Mouse (Mus musculus): ENCODE results near the gene Rnf157. TPM values are rescaled to one million over a fixed set of nuclear protein-coding genes. Genes with fewer than 3 reads are reported as not detected.

The Rnf157 gene
- polyA plus RNA-seq, 1 experiment, result 180 TPM

DNA sequence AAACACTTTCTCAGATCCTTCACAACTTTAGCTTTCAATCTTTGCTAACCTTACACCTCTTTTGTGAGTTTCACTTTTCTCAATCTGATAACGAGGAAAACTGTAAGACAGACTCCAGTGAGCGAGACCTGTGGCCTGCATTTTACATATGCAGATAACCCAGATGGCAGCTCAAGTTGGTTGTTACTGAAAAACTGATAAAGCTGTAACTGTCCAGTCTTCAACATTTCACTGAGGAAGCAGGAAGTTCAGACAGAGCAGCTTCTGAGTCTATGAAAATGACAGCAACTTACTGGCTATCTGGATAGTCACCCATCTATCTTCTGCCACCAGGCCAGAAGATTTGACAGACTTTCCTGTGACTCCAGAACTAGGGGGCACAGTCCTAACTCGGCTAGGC lies 103.2 kb downstream of the Rnf157 start:
- DNase-seq (ENCODE audit: extremely low spot score in 1 of 2, low spot score in 1 of 2), result no peak

DNA sequence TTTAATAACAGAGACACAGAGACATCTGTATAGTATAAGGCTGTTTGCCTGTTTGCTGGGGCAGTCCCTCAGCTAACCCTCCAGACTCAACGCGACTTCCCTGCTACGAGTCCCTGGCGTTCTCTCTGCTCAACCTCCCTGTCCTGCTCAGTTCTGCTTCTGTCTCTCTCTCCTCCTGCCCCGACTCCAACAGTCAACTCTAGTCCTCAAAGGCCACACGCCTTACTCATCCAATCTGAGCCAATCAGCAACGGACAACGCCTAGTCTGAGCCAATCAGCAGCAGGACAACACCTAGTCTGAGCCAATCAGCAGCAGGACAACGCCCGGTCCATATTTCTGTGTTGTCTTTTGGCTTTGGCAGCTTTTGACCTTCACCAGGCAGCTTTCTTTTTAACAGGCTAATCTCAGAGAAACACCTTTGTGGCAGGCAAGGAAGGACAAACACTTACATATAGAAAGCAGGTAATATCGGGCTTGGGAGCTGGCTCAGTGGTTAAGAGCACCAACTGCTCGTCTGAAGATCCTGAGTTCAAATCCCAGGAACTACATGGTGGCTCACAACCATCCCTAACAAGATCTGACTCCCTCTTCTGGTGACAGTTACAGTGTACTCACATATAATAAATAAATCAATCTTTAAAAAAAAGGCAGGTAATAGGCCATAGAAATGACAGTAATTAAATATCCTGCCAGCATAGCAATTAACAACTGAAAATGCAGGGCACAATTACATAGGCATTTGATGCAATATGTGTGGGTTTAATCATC lies 104.9 kb downstream of the Rnf157 start:
- DNase-seq (ENCODE audit: extremely low spot score in 1 of 2, low spot score in 1 of 2), result no peak

DNA sequence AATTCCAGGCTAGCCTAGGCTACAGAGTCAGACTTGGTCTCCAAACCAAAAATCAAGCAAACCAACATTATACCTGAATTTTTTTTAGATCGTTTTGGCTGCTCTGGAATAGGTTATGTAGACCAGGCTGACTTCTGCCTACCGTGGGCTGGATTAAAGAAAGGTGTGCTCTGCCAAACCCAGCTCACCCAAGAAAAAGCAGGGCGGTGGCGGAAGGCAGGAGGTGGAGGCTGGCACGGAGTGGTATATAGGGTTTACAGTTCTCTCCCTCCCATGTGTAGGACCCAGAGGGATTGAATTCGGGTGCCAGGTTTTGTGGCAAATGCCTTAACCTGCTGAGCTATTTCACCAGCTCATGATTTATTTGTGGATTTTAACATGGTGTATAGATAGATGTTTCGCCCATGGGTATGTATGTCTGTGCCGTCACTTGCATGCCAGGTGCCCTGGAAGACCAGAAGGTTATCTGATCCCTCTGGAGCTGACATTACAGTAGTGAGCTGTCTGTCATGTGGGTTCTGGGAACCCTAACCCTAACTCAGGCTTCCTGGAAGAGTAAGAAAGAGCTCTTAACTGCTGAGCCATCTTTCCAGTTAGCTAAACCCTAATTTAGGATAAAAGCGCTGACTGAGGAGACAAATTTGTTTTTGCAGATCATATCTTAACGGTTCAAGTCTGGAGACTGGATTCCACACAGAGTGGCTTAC lies 105.7 kb downstream of the Rnf157 start, which contains the start of gene Exoc7:
TSS of gene Exoc7 (minus strand) at position 215 of the 707 bp plus-strand sequence.
- DNase-seq (ENCODE audit: extremely low spot score in 1 of 2, low spot score in 1 of 2), result no peak

DNA sequence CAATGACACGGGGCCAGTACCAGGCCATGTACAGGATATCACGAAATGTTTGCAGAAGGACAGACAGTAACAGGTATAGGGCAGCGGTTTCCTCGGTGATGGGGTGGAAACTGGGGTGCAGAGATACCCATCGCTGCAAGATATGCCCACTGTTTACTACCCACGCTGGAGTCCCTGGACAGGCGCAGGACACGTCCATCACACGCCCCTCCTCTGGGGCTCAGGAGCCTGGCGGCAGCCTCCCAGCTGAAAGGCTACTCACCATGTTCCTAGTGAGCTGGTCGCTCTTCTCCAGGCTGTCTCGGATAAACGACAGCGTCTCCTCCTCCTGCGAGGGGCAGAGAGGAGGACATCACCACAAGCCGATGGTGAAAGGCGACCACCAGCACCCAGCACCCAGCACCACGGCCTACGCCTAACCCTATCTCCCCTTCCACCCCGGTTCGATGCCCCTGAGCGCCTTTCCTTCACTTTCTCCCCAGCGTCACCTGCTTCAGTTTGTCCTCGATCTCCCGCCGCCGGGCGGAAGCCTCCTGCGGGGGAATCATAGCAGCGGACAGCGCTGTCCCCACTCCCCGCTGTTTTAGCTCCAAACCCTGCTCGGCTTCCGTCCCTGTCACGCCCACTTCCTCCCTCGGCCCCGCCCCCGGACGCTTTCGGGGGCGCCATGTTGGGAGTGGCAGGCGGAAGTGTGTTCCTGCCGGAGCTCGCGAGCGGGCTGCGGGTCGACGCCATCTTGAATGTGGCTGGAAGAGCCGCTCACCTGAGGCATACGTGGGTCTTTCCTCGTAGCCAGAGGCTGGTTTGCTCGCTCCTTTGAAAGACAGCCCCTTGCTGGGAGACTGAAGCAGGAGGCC lies 106.5 kb downstream of the Rnf157 start:
- DNase-seq (ENCODE audit: extremely low spot score in 1 of 2, low spot score in 1 of 2), result peak; percentile 75 to 90

DNA sequence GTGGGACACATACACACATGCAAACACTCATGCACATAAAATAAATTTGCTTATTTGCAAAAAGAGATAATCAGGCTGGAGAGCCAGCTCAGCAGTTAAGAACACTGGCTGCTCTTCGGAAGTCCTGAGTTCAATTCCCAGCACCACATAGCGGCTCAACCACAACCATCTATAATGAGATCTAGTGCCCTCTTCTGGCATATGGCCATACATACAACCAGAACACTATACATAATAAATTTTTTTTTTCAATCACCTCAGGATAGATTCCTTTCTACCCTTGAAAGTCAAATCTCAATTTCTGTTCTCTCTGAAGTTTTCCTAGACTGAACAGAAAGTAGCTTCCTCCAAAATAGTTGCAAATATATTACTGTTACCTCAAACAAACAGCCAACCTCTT lies 107.4 kb downstream of the Rnf157 start:
- DNase-seq (ENCODE audit: extremely low spot score in 1 of 2, low spot score in 1 of 2), result no peak

DNA sequence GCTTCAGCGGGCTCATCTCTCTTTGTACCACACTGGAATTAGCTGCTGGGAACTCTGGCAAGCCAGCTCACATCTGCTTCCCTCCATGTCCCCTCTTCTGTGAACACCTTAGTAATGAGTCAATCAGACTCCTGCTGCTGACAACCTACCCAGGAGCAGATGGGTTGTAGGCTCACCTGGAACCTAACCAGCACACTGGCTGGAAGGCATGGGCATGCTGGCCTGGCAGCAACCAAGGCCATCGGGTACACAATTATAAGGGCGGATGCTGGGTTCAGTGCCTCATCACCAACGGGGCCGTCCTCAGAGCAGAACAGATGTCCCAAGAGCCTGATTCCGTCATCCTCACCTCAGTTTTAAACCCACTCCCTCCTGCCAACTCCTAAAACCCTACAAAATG lies 114.2 kb downstream of the Rnf157 start:
- DNase-seq (ENCODE audit: extremely low spot score in 1 of 2, low spot score in 1 of 2), result no peak

DNA sequence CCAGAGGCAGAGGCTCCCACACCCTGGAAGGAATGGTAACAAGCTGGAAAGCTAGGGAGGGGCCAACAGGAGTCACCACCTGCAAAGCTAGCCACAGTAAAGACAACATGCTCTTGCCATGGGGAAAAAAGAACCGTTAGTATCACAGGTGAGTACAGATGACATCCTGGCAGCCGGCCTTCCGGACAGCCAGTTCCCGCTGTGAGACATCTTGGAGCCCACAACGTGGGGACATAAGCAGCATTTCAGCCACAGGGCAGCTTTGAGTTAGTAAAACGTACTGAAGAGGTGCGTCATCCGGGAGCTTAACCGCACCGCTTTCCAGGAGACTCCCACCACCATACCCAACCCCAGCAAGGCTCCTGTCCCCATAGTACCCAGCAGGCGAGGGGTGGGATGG lies 114.6 kb downstream of the Rnf157 start:
- no peak for DNase-seq (ENCODE audit: extremely low spot score in 1 of 2, low spot score in 1 of 2)

DNA sequence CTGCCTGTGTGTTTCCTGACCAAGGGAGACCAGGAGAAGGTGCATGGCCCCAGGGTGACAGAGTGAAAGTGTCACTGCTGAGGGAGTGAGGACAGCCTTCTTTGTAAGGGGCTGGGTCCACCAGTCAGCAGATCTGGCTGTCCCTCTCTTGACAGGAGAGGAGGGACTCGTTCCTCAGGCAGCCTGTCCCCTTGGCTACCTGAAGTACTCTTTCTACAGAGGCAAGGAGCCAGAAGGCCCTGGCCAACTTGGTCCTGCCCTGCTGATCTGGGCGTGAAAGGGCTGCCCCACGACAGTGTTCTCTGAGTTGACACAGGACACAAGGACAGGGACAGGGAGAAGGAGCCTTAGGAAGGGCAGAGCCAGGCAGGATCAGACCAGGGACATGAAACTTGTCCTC lies 115.8 kb downstream of the Rnf157 start:
- no peak for DNase-seq (ENCODE audit: extremely low spot score in 1 of 2, low spot score in 1 of 2)

DNA sequence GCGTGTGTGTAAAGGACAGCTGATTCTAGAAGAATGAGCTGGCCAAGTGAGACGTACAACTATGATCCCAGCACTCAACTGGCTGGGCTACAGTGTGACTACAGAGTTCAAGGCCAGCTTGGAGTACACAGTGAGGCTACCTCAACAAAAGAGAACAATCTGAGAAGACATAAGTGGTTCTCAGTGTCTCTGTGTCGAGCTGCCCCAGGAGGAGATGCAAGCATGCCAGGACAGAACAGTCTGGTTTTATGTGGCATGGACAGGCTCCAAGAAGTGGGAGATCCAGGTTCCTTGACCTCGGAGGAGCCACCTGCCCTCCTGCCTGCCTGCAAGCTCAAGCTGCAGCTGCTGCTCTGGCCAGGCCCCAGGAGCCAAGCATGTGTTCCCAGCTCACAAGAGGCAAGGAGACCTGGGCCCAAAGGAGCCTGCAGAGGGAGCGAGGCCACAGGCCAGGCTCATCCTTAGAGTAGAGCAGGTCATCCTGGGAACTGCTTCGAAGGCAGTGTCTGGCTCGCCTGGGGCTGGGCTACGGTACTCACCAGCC lies 116.6 kb downstream of the Rnf157 start:
- DNase-seq (ENCODE audit: extremely low spot score in 1 of 2, low spot score in 1 of 2), result no peak

DNA sequence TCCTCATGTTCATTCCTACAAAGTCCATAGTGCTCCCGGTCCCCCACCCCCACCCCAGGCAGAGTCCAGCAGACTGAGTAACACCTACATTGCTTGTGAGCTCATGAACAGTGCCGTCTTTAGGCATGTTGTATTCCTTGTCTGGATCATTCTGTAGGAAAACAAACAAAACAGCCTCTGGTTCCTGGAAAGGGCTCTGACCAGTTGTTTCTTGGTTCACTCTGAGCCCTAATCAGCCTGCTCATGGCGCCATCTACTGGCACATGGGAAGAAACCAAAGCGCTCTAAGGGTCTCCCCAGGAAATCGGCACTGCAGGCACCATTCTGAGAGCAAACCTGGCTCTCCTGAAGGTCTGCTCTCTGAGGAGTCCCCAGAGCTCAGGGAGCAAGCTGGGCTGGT lies 118.5 kb downstream of the Rnf157 start:
- DNase-seq (ENCODE audit: extremely low spot score in 1 of 2, low spot score in 1 of 2), result peak in 1 of 2 experiments; percentile 64

DNA sequence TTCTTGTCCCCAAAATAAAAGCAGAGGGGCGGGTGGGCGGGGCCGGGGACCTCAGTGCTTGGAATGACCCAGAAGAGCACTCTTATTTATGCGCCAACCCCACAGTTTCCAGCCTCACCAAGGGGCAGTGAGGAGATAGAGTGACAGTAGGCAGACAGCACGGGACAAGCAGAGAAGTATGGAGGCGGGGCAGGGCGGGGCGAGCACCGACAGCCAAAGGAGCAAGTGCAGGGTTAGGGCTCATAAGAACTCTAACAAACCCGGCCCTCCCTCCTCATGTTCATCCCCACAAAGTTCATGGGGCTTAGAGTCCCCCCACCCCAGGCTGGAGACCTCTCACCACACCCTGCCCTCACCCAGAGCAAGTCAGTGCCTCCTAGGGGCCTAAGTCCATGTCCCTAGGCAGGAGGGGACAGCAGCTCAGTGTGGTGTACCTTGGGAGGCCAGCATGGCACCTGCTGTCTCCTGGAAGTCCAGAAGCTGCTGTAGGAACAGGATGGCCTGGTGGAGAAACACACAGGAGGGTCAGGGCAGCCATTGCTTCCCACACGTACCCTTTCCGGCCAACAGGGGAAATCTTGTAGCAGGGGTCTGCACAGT lies 119.2 kb downstream of the Rnf157 start:
- DNase-seq (ENCODE audit: extremely low spot score in 1 of 2, low spot score in 1 of 2), result no peak

DNA sequence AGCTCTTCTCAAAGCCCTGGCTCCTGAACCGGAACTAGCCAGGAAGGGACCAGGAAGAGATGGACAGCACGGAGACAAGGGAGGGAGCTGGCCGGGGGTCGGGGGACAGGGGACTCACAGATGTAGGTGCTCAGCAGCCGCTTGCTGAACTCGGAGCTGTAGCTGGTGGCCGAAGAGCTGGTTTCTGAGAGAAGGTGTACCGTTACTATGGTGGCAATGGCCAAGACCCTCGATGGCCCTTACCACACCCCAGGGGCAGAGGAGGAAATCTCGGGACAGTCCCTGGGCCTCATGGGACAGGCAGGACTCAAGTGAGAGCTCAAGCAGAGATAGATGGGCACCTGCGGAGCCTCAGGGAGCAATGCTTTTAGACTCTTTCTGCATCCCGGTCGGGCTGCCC lies 120.4 kb downstream of the Rnf157 start:
- DNase-seq (ENCODE audit: extremely low spot score in 1 of 2, low spot score in 1 of 2), result no peak

DNA sequence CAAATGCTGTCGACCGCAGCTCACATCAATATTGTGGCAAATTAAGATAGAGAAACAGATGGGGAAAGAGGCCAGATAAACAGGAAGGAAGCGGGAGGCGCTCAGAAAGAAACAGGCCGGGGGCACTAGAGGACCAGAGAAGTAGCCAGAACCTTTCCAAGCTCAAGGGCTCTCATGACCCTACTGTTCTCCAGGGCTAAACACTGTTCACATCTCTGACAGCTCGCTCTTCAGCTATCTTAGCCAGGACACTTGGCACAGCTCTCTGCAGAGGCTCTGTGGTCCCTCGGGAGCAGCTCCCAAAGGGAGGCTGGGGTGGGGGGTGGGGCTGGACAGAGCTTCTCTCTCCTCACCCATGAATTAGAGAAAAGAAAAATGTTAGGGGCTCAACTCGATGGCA lies 122.3 kb downstream of the Rnf157 start:
- no peak for DNase-seq (ENCODE audit: extremely low spot score in 1 of 2, low spot score in 1 of 2)

DNA sequence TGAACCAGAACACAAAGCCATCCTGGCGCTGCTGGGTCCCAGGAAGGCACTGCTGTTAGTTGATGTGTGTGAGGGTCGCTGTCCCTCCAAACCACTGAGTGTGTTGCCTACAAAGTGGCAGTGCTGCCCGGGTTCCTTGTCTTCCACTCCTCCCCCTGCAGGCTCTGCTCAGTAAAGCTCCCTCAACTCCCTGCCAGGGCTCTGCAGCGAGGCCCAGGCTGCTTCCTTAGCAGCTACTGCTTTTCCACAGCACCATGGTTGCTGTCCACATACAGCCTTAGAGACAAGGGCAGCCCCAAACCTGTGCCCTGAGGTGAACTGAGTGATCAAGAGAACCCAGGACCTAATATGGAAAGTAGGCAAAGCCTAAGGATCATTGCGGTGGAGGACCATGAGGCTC lies 125.5 kb downstream of the Rnf157 start:
- no peak for DNase-seq (ENCODE audit: extremely low spot score in 1 of 2, low spot score in 1 of 2)

Other genes with a start within 250 kb of the Rnf157 start
- 105 and 124 TPM in 2 replicates for gene Fbf1, start 244.9 kb downstream of the Rnf157 start, polyA plus RNA-seq (2012; rRNA removed)
- gene Ten1, start 214.2 kb downstream of the Rnf157 start, polyA plus RNA-seq (2012; rRNA removed), result 50.9 and 51.0 TPM in 2 replicates
- gene Acox1, start 214.0 kb downstream of the Rnf157 start, polyA plus RNA-seq (2012; rRNA removed), result 119 and 129 TPM in 2 replicates
- 1.0 and 1.1 TPM in 2 replicates for gene Evpl, start 175.0 kb downstream of the Rnf157 start, polyA plus RNA-seq (2012; rRNA removed)
- 63.4 and 63.9 TPM in 2 replicates for gene Srp68, start 138.8 kb downstream of the Rnf157 start, polyA plus RNA-seq (2012; rRNA removed)
- gene Galr2, start 132.1 kb downstream of the Rnf157 start, polyA plus RNA-seq (2012; rRNA removed), result not detected in 2 replicates
- gene Exoc7, start 105.8 kb downstream of the Rnf157 start, polyA plus RNA-seq (2012; rRNA removed), result 89.7 and 97.5 TPM in 2 replicates
- 4.6 and 5.6 TPM in 2 replicates for gene Foxj1, start 77.6 kb downstream of the Rnf157 start, polyA plus RNA-seq (2012; rRNA removed)
- 58.7 TPM in 2 replicates for gene Ubald2, start 21.1 kb upstream of the Rnf157 start, polyA plus RNA-seq (2012; rRNA removed)
- 0.04 TPM in 1 of 2 replicates, not detected in the other for gene Qrich2, start 53.2 kb upstream of the Rnf157 start, polyA plus RNA-seq (2012; rRNA removed)
- gene Prpsap1, start 81.2 kb upstream of the Rnf157 start, polyA plus RNA-seq (2012; rRNA removed), result 114 and 119 TPM in 2 replicates
- 13.7 and 17.6 TPM in 2 replicates for gene Sphk1, start 117.9 kb upstream of the Rnf157 start, polyA plus RNA-seq (2012; rRNA removed)
- gene Ube2o, start 168.4 kb upstream of the Rnf157 start, polyA plus RNA-seq (2012; rRNA removed), result 77.1 and 86.0 TPM in 2 replicates
- 2.1 and 2.8 TPM in 2 replicates for gene Aanat, start 173.4 kb upstream of the Rnf157 start, polyA plus RNA-seq (2012; rRNA removed)
- 1.8 and 2.0 TPM in 2 replicates for gene Rhbdf2, start 214.0 kb upstream of the Rnf157 start, polyA plus RNA-seq (2012; rRNA removed)
- gene Prcd, start 240.5 kb upstream of the Rnf157 start, polyA plus RNA-seq (2012; rRNA removed), result 5.7 and 6.4 TPM in 2 replicates
- gene Cygb, start 241.3 kb upstream of the Rnf157 start, polyA plus RNA-seq (2012; rRNA removed), result 55.3 and 57.6 TPM in 2 replicates